Mouse (Mus musculus) right cerebral cortex, postnatal 10 days (tissue): ENCODE measurements around the gene U2af1.

Experiments used
- DNase-seq, 2 experiments: peaks; one replicate each; pipeline ENCODE4 v3.0.0; 2021; ENCODE audit warnings: low spot score in 2 of 2

Gene U2af1

DNA sequence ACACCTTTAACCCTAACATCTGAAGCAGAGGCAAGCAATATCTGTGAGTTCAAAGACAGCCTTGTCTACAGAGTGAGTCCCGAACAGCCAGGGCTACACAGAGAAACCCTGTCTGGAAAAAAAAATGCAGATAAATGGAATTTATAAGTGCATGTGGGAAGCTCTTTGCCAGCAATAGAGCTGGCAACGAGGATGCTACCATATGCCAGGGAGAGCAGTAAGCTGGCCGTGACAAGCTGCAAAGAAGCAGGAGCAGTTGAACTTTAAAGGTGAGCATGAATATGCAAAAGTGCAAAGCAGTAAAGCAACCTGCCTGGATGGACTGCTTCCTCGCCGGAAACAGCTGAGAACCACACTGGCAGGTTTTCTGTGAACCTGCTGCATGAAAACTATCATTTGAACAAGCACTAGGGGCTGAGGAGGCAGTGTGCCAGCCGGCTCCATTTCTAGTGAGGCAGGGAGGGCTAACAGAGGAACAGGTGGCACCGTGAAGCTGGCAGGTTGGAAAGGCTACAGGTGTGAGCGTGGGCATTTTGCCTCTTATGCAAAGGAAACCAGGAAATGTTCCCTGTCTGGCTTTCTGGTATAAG, 2.1 kb upstream of the U2af1 start:
- peak; percentile 87 to 89 for DNase-seq

GRCm38 (mm10) chr17:31658136-31658467, 590 bp downstream of the U2af1 start:
- DNase-seq, result no peak

DNA sequence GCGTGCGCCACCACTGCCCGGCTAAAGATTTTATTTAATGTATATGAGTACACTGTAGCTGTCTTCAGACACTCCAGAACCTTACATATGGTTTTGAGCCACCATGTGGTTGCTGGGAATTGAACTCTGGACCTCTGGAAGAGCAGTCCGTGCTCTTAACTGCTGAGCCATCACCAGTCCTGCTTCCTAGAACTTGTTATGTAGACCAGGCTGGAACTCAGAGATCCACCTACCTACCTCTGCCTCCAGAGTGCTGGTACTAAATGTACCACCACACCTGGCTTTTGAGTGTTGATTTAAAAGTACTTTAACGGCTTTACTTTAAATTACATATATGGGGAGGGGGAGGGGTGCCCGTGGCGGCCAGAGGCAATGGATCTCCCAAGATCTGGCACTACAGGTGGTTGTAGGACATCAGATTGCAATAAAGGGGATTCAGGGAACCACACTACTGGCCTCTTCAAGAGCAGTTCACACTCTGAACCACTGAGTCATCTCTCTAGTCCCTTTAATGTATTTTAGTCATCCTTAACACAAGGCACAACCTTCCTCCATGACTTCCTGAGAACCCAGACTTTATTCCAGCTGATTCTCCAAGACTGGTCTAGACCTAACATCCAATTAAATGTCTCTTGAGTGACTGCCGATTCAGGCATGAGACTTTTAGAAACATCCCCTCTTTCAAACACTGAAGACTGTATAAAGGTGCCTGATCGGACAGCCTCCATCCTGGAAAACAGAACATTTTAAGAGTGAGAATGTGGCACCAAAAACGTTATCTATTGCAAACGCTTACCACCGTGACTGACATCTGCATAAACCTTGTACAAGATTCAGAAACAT, 1.3 kb downstream of the U2af1 start:
- no peak for DNase-seq

- DNase-seq, result no peak
These were observed 2.0 kb downstream of the U2af1 start for GRCm38 (mm10) chr17:31656682-31657081.

DNA sequence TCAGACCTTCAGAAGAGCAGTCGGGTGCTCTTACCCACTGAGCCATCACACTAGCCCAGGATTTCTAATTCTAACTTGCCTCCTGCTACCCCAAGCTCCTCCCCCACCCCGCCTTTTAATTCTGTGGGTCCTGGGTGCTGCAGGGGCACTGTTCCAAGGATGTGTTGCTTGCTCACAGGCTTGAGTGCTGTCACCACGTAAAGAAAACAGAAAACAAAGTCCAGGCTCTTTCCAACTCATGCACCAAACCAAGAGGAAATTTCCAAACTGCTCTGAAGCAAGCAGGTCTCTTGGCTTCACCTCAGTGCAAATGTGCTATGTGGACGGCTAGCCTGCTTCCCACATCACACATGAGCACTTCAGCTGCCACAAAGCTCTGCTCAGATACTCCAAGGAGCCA, 3.3 kb downstream of the U2af1 start:
- DNase-seq, result no peak

DNA sequence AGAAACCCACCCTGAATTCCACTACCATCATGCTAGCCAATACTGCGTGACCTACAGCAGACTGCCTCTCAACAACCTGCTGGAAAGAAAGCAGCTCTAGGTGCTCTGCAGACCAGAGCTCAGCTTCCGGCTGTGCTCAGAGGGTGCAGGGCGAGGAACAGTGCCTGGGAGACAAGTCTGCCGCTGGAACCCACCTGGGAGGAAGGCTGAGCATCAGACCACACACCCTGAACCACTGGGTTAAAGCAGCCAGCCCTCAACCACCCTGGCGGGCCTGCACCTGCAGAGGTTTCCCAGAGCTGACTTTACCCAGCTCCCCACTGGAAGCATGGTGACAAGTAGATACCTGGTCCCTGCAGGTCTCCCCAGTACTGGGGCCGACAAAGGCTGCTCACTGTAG, 5.4 kb downstream of the U2af1 start:
- DNase-seq, result no peak

- DNase-seq, result no peak
These were observed 6.5 kb downstream of the U2af1 start for GRCm38 (mm10) chr17:31652152-31652551.

DNA sequence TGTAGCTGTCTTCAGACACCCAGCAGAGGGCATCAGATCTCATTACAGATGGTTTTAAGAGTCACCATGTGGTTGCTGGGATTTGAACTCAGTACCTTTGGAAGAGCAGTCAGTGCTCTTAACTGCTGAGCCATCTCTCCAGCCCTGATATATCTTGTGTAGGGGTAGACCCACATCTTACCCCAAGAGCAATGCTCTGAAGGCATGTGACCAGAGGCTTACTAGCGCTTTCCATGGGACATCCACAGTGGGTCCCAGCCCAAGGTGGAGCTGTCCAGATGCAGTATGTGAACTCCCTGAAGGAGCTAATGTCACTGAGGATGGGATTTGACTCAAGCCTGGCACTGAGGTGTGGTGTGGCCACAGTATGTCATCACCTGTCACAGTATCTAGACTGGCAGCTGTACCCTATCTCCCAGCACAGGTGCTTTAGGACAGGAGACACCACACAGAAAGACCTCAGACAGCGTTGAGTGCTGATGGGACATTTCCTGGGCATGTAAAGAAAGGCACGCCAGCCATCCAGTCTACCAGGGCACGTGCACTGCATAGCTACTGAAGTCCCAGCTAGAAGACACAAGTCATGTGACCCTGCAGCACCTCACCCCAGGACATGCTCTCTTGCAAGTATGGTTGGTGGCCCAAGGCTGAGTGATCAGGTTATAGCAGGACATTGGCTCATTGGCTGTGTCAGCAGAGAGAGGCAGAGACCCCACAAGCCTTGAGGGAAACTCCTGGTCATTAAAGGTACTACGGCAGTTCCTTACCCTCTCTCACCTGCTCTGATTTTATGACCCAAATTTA, 12.3 kb downstream of the U2af1 start:
- no peak for DNase-seq

GRCm38 (mm10) chr17:31642913-31643312, 15.8 kb downstream of the U2af1 start:
- no peak for DNase-seq

DNA sequence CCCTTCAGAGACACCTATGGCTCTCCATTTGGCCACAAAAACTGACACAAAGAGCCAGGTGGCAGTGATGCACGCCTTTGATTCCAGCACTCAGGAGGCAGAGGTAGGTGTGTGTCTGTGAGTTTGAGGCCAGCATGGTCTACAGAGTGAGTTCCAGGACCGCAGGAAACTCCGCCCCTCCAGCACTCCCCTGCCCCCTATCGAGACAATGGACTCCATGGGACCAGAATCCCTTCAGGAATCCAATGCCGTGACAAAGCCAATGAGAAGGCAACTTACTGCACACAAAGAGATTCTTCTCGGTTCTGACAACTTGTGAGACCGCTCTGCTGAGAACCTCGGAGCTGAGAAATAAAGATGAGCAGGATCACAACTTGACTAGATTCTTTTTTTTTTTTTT, 16.4 kb downstream of the U2af1 start:
- no peak for DNase-seq

- DNase-seq, result peak; percentile 64 to 78
These were observed 19.0 kb downstream of the U2af1 start for GRCm38 (mm10) chr17:31639651-31640050.

DNA sequence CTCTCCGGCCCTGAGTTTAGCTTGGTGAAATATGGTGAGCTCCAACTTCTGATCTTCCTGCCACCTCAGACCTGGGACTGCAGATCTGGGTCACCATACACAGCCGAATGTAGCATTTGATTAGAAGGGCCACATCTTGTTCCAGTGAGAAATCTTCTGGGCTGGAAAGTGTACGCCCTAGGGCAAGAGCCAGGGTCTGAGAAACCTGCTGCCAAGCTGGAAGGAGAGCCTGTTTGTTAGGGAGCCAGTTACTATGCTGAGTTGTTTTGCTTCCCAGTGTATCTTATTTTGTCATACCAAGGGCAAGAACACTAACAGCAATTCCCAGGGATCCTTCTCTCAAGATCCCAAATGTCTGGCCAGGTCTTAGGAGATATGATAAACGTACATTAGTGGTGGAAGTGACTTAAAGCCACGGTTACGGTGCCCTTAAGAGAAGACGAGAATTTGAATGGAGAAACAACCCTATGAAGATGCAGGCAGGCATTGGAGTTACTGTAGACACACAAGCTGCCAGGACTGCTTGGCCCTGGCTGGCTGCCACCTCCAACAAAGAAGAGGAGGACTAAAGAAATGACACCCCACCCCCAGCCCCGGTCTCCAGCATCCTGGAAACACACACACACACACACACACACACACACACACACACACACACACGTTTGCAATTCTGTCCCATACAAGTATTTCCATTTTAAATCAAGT, 20.7 kb downstream of the U2af1 start:
- peak; percentile 89 to 92 for DNase-seq

- peak; percentile 85 to 88 for DNase-seq
These were observed 21.5 kb downstream of the U2af1 start, which contains the start of gene Cbs for GRCm38 (mm10) chr17:31636942-31637811. Gene Cbs (minus strand): TSS chr17:31637238.

GRCm38 (mm10) chr17:31636277-31636941, 22.3 kb downstream of the U2af1 start:
- DNase-seq, result no peak

DNA sequence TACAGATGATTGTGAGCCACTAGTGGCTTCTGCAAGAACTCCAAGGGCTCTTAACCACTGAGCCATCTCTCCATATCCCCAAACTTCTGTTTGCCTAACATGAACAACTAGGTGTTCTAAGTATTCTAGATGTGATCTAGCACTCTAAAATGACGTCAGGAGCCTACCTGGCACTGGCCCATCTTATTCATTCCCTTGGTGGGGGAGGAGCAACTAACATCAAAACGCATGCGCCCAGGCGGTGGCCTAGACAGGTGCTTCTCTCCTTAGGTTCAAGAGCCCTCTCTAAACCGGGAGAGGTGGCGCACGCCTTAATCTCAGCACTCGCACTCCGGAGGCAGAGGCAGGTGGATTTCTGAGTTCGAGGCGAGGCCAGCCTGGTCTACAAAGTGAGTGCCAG, 22.9 kb downstream of the U2af1 start:
- no peak for DNase-seq

- DNase-seq, result no peak
These were observed 23.8 kb downstream of the U2af1 start for GRCm38 (mm10) chr17:31634896-31635295.

GRCm38 (mm10) chr17:31633007-31633406, 25.7 kb downstream of the U2af1 start:
- no peak for DNase-seq

DNA sequence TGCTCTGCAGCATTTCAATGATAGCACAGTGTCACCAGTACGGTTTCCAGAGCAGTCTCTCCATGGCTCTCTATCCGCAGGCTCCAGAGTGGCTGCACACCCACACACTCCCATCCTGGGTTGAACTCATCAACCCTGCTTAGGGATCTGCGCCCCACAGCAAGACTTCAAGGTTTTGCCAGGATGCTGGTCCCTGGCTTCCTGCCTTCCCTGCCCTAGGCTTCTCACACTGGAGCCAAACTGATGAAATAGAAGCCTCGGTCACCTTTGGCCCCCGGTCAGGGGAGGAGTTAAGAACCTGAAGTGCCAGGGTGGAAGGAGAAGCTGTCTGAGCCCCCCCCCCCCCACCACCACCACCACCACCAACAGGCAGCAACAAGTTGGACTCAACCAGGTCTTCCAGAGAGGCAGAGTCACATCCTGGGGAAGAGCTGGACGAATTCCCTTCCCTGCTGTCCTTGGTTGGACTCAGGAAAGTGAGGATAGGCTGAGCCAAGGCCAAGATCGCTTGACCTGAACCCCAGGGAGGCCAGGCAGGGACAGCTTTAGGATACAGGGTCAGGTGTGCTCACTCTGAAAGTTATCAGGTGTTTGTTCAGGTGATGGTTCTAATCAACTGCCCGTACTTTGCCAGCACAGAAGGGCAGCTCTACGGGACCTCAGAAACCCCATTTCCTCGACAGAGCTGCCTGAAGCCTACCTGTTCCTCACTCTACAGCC, 27.5 kb downstream of the U2af1 start:
- DNase-seq, result peak; percentile 40 to 41

DNA sequence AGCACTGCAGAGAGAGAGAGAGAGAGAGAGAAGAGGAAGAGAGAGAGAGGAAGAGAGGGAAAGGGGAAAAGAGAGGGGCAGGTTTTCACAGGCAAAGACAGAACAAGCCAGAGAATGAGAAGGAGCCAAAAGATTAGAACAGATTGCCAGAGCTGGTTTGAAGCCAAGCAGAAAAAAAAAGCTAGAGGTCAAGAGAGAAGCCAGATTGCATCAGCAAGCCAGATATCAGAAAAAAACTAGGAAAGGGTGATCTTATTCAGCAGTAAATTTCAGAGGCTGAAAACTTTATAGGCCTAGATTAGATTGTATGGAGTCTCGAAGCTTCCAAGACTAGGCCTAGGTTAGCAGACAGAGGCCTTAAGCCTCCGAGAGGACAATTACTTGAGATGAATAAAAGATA, 30.7 kb downstream of the U2af1 start:
- DNase-seq, result no peak

- no peak for DNase-seq
These were observed 35.6 kb downstream of the U2af1 start for GRCm38 (mm10) chr17:31623101-31623500.
